Mouse (Mus musculus) lung, postnatal 0 days (tissue): ENCODE data around the gene Chd3. TPM values are rescaled to one million over a fixed set of nuclear protein-coding genes. Genes with fewer than 3 reads are reported as not detected.

Experiments used
- ATAC-seq: fragments of 200-750 bp; cut with Nextera tagmentation; 2 replicates; pipeline ENCODE4 v1.8.0; 2017; ENCODE audit warnings: moderate library complexity
- DNase-seq: peaks from one replicate; pipeline ENCODE4 v3.0.0-alpha.2; 2016; ENCODE audit warnings: low spot score
- H3K27ac ChIP-seq: fragments of 300-500 bp; sonication (generic); 2 replicates; pipeline ENCODE4 v1.5.1; 2014; ENCODE audit warnings: antibody characterized with exemption, mild to moderate bottlenecking, low read length, mixed read lengths
- H3K27me3 ChIP-seq: fragments of 300-500 bp; sonication (generic); replicated peaks from 2 replicates; pipeline ENCODE4 v1.6.1; 2014; ENCODE audit warnings: low read length, mixed read lengths; ENCODE audit not compliant: insufficient read depth
- H3K36me3 ChIP-seq: fragments of 300-500 bp; sonication (generic); 2 replicates; pipeline ENCODE4 v1.6.1; 2014; ENCODE audit warnings: low read length, mixed read lengths; ENCODE audit not compliant: insufficient read depth
- H3K4me1 ChIP-seq: fragments of 300-500 bp; sonication (generic); 2 replicates; pipeline ENCODE4 v1.6.1; 2014; ENCODE audit warnings: antibody characterized with exemption, low read depth, low read length, mixed read lengths; ENCODE audit not compliant: insufficient read depth
- H3K4me2 ChIP-seq: fragments of 300-500 bp; sonication (generic); replicated peaks from 2 replicates; pipeline ENCODE4 v1.6.1; 2014; ENCODE audit warnings: low read depth, mild to moderate bottlenecking, low read length, moderate library complexity, mixed read lengths
- H3K4me3 ChIP-seq: fragments of 300-500 bp; sonication (generic); 2 replicates; pipeline ENCODE4 v1.5.1; 2014; ENCODE audit warnings: low read depth, low read length
- H3K9ac ChIP-seq: fragments of 300-500 bp; sonication (generic); replicated peaks from 2 replicates; pipeline ENCODE4 v1.6.1; 2014; ENCODE audit warnings: low read depth, mild to moderate bottlenecking
- H3K9me3 ChIP-seq: fragments of 300-500 bp; sonication (generic); 2 replicates; pipeline ENCODE4 v1.6.1; 2016; ENCODE audit warnings: low read length, mixed read lengths
- CTCF ChIP-seq: IDR thresholded peaks from 2 replicates; pipeline ENCODE4 v1.5.1; 2016; ENCODE audit warnings: antibody characterized with exemption, mild to moderate bottlenecking
- EP300 ChIP-seq: IDR thresholded peaks from 2 replicates; pipeline ENCODE4 v1.6.1; 2016; ENCODE audit warnings: antibody characterized with exemption, mild to moderate bottlenecking, control low read depth
- WGBS: fragments of 180-500 bp; shearing (Covaris S2); extraction: QIAGEN DNeasy Blood & Tissue Kit; methylation state at CpG from one replicate; pipeline ENCODE4 v1.1.7; 2014; 5-methylcytosine and 5-hydroxymethylcytosine counted together
- polyA plus RNA-seq: library from polyadenylated mRNA; unstranded; fragments of >200 nt; fragmentation: Nextera tagmentation; extraction: Ambion mirVana; gene quantifications from 2 replicates; pipeline ENCODE4 v1.2.1, GENCODE M21; 2015

The Chd3 gene
- polyA plus RNA-seq, 1 experiment from 2014 or later: 29.9 TPM

DNA sequence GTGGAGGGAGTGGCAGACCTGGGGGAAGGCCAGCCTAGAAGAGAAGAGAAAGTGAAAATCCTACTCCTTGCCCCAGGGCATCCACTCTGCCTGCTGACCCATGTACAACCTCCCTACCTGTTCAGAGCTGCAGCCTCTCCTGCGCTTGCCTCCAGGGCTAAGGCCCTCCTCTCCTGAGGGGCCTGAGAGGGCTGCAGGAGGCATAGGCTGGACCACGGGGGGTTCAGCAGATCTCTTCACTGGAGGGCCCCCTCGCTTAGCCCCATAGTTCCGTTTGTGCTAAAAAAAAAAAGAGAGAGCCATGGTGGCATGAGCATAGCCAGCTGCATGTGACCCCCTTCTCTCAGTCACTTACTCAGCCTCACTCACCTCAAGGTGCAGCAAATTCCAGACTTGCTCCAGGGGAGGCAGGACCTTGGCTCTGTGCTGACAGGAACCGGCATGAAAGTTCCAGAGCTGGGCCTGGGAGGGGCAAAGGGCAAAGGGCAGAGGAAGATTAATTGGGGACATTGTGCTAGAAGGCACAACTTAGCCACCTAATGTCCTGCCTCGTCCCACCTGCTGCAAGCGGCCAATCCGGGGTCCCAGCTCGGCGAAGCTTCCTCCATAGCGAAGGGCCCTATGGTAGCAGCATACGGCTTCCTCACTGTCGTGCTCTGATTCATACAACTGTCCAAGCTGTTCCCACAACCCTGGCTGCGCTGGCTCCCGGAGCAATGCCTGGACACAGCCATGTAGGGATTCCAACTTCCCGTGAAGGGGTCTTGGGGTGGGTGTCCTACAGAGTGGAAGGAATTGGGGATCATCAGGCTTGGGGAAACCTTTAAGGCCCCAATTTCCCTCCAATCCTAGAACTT, 37.9 kb upstream of the Chd3 start:
- Histone ChIP-seq H3K36me3 (peaks cover 44% of the 10 kb centered on the region), H3K27me3 (no peaks in the 10 kb centered on the region), H3K9me3 (no peaks in the 10 kb centered on the region), H3K9ac (no peak overlapping the region), H3K4me3 (no peak overlapping the region), H3K4me2 (no peak overlapping the region), H3K27ac (no peak overlapping the region), H3K4me1 (peaks cover 9% of the 10 kb centered on the region)
- no peak for DNase-seq
- no peak for TF ChIP-seq CTCF
- TF ChIP-seq EP300: no peak
- no peak for ATAC-seq
- 85% methylated on average over 16 of the region's 16 CpGs for WGBS

DNA sequence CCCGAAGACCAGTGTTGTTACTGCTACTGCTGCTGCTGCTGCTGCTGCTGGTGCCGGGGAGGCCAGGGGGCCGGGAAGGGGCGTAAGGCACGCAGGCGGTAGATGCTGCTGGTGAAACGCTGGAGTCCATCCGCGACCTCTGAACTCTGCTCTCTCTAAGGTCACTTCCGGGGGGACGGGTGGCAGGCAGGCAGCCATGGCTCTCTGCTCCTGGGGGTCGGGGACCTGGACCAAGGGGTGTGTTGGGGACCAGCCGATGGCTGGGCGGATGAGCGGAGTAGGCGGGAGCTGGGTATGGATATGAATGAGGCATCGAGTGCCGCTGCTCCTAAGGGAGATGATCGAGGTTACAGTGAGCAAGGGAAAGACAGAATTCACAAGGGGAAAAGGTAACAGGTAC, 37.1 kb upstream of the Chd3 start:
- Histone ChIP-seq H3K4me1 (peaks cover 5% of the 10 kb centered on the region), H3K27ac (no peak overlapping the region), H3K27me3 (no peaks in the 10 kb centered on the region), H3K4me2 (no peak overlapping the region), H3K9me3 (no peaks in the 10 kb centered on the region), H3K4me3 (no peak overlapping the region), H3K9ac (no peak overlapping the region), H3K36me3 (peaks cover 47% of the 10 kb centered on the region)
- ATAC-seq (no peak), DNase-seq (no peak)
- WGBS: 90% methylated on average over 19 of the region's 19 CpGs
- TF ChIP-seq CTCF (no peak), EP300 (no peak)

DNA sequence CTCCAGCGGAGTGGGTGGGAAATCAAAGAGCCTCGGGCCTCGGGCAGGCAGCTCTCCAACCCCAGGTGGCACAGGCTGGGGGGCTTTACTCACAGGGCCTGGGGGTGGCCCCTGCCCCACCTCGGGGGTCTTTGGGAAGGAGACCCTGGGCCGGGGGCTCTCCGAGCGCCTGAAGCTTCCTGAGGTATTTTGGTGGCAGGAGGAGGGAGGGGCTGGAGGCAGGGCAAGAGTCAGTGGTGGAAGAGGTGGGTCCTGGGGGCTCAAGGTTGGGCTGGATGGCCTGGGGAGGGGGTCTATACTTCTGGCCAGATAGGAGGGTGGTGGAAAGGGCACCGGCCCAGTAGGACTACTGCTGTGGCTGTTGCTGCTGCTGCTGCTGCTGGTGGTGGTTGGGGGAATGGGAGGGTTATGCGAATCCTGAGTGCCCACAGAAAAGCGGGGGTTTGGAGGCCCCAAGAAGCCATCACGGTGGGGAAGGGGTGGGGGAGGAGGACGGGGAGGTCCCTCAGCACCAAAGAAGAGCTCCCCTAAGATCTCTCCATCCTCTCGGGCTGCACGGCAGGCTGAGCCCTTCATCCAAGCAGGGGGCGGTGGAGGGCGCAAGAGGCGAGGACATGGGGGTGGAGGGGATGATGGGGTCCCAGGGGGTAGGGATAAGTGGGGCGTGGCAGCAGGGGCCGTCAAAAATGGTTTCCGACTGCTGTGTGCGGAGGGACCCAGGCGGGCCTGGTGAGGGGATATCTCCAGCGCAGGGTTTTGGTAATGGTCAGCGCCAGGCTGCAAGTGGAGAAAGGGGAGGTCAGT, 36.4 kb upstream of the Chd3 start:
- H3K4me3 ChIP-seq: no peak overlapping the region
- H3K4me1 ChIP-seq: peaks cover 5% of the 10 kb centered on the region
- peaks cover 47% of the 10 kb centered on the region for H3K36me3 ChIP-seq
- ATAC-seq (no peak), DNase-seq (no peak)
- no peaks in the 10 kb centered on the region for H3K9me3 ChIP-seq
- H3K4me2 ChIP-seq: no peak overlapping the region
- TF ChIP-seq CTCF: no peak
- no peak for TF ChIP-seq EP300
- H3K27me3 ChIP-seq: no peaks in the 10 kb centered on the region
- H3K27ac ChIP-seq: no peak overlapping the region
- no peak overlapping the region for H3K9ac ChIP-seq
- 89% methylated on average over 24 of the region's 24 CpGs for WGBS

DNA sequence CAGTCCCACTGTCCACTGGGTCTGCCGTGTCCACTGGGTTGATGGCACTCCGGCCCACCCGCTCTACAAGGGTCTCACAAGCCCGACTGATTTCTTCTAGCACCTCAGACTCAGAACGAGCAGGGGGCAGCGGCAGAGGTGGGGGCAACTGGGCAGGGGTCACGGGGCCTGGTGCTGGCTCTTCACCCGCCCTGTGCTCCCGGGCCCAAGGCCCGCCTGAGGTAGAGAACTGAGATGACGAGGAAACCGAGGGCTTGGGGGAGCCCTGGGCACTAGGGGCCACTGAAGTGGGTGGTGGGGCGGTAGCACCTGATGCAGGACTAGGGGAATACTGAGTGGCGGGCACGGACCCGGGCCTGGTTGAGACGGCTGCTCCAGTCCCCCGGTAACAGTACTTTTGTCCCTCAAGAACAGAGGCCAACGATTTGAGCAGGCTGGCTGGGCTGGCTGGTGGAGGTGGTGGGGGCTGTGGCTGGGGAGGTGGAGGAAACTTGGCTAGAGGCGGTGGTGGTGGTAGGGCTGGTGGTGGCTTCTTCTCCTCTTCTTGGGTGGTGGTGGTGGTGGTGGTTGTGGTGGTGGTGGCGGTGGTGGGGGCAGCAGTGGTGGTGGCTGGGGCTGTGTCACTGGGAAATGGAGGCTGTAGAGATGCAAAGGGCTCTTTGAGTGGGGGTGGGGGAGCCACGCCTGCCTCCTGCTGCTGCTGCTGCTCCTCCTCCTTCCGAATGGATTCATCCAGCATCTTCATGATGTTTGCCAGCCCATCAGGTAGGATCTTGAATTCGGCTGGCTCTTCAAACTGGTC, 35.6 kb upstream of the Chd3 start:
- H3K4me1 ChIP-seq: peaks cover 5% of the 10 kb centered on the region
- no peaks in the 10 kb centered on the region for H3K9me3 ChIP-seq
- DNase-seq (no peak), ATAC-seq (no peak)
- no peak overlapping the region for H3K9ac ChIP-seq
- WGBS: 87% methylated on average over 23 of the region's 24 CpGs
- H3K36me3 ChIP-seq: peaks cover 49% of the 10 kb centered on the region
- H3K27ac ChIP-seq: no peak overlapping the region
- no peaks in the 10 kb centered on the region for H3K27me3 ChIP-seq
- H3K4me3 ChIP-seq: no peak overlapping the region
- TF ChIP-seq CTCF (no peak), EP300 (no peak)
- H3K4me2 ChIP-seq: no peak overlapping the region

DNA sequence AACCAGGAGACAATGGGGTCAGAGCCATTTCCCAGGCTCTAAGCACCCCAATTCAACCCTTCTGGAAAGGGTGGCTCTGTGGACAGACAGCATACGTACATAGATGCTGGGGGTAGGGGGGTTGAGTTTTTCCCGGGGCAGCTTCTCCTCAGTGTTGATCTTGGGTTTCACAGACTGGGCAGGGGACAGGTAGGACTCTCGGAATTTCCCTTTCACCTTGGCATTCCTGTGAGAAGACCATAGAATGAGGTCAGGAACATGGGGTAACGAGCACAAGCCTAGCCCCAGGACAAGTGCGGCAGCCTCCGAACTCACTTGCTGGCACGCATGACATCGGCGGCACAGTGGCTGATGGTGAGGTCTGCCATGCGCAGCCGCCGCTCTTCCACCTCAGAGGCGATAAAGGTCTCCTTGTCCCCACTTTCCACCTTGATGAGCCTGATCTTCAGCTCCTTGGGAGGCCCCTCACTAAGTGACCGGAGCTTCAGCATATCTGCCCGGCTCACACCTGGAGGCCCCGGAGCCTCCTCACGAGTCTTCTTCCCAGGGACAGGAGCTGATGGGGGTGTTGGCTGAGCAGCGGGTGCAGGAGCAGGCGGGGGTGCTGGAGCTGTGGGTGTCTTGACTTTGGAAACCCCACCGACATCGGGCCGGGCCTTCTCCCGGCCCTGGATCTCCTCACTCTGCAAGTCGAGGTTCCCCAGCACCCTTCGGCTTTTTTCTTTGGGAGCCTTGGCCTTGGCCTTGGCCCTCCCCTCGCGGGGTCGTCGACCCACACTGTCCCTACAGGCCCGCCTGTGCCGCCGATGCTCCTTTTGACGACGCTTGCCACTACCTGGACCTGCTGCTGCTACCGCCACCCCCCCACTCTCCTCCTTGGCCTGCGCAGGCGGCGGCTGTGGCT, 34.7 kb upstream of the Chd3 start:
- H3K36me3 ChIP-seq: peaks cover 53% of the 10 kb centered on the region
- no peak overlapping the region for H3K4me2 ChIP-seq
- no peaks in the 10 kb centered on the region for H3K27me3 ChIP-seq
- no peak overlapping the region for H3K9ac ChIP-seq
- H3K4me1 ChIP-seq: peaks cover 5% of the 10 kb centered on the region
- no peak overlapping the region for H3K4me3 ChIP-seq
- WGBS: 91% methylated on average over 38 of the region's 38 CpGs
- H3K9me3 ChIP-seq: no peaks in the 10 kb centered on the region
- DNase-seq: no peak
- no peak overlapping the region for H3K27ac ChIP-seq
- no peak for ATAC-seq
- TF ChIP-seq EP300 (no peak), CTCF (no peak)
